Mouse (Mus musculus) embryonic fibroblast, embryonic 13.5 days (primary cell): Measurements from ENCODE around the gene Lce1e.

Source experiments
- CTCF ChIP-seq: IDR thresholded peaks from 2 replicates; pipeline ENCODE4 v1.5.1; 2011; ENCODE audit warnings: mild to moderate bottlenecking, control low read depth, low read length, moderate library complexity, borderline replicate concordance; ENCODE audit not compliant: insufficient read depth
- POLR2A ChIP-seq: IDR thresholded peaks from 2 replicates; pipeline ENCODE4 v1.6.1; 2011; ENCODE audit warnings: low read depth, mild to moderate bottlenecking, control low read depth, low read length, moderate library complexity

DNA sequence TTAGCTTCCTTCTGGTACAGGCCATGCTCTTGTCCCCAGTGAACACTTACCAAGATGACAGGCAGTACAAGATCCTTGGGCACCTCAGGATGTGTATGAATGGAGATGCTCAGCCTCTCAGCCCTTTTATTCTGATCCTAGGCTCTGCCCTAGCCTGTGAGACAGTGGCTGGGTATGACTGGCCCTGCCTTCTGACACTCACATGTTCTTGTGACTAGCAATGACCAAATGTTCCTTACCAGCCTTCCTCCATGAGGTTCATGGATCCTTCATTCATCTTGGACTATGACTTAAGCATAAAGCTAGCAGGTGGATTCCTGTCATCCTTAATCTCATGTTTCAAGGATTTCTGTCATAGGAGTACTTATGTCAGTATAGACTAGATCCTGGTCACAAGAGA lies 38.7 kb downstream of the Lce1e start, which contains the start of gene Lce1a2:
- TF ChIP-seq CTCF: no peak
- TF ChIP-seq POLR2A: no peak
